Mouse (Mus musculus) testis, adult 2 months (tissue): Measurements from ENCODE around the gene Siglecg. TPM values are rescaled to one million over a fixed set of nuclear protein-coding genes. Genes with fewer than 3 reads are reported as not detected.
A peak's percentile ranks its signal among the peaks of the same experiment; 100 is the strongest.

Experiments
- H3K27ac ChIP-seq: fragments of 200-500 bp; 2 replicates; pipeline ENCODE4 v1.5.1; 2012; ENCODE audit warnings: low read depth, low read length; ENCODE audit not compliant: control insufficient read depth, insufficient read depth
- H3K27me3 ChIP-seq: fragments of 200-500 bp; 2 replicates; pipeline ENCODE4 v1.6.1; 2012; ENCODE audit warnings: mild to moderate bottlenecking, low read length, moderate library complexity; ENCODE audit not compliant: control insufficient read depth, insufficient read depth
- H3K36me3 ChIP-seq: fragments of 200-500 bp; 2 replicates; pipeline ENCODE4 v1.6.1; 2012; ENCODE audit warnings: mild to moderate bottlenecking, low read length; ENCODE audit not compliant: control insufficient read depth, insufficient read depth
- H3K4me1 ChIP-seq: fragments of 200-500 bp; 2 replicates; pipeline ENCODE4 v1.6.1; 2012; ENCODE audit warnings: low read length; ENCODE audit not compliant: control insufficient read depth, insufficient read depth
- H3K4me3 ChIP-seq: fragments of 200-500 bp; 2 replicates; pipeline ENCODE4 v1.5.1; 2012; ENCODE audit warnings: low read depth, mild to moderate bottlenecking, low read length, moderate library complexity, mixed read lengths; ENCODE audit not compliant: control insufficient read depth
- CTCF ChIP-seq: fragments of 200-500 bp; IDR thresholded peaks from 2 replicates; pipeline ENCODE4 v1.5.1; 2012; ENCODE audit warnings: low read depth, mild to moderate bottlenecking, inconsistent platforms, low read length, moderate library complexity; ENCODE audit not compliant: control insufficient read depth, insufficient read depth, insufficient replicate concordance
- POLR2A ChIP-seq: fragments of 200-500 bp; IDR thresholded peaks from 2 replicates; pipeline ENCODE4 v1.6.1; 2012; ENCODE audit warnings: low read depth, mild to moderate bottlenecking, inconsistent platforms, low read length, moderate library complexity; ENCODE audit not compliant: control insufficient read depth
- polyA plus RNA-seq: library from polyadenylated mRNA; depleted of rRNA; stranded (reverse); fragments of >200 nt; gene quantifications from 2 replicates; pipeline ENCODE4 v1.2.3, GENCODE M21; 2012

Gene Siglecg
- polyA plus RNA-seq, 1 experiment, result 0.06 TPM

- Histone ChIP-seq H3K4me3 (peak overlapping the region; percentile 89), H3K4me1 (peaks cover 22% of the 10 kb centered on the region), H3K27me3 (no peaks in the 10 kb centered on the region), H3K27ac (peak overlapping the region; percentile 90), H3K36me3 (no peaks in the 10 kb centered on the region)
- TF ChIP-seq CTCF, result no peak
- TF ChIP-seq POLR2A, result peak; percentile 50; the same call in 1 of the 2 replicates
Measured at GRCm38 (mm10) chr7:43443126-43443916, 35.3 kb downstream of the Siglecg start.

GRCm38 (mm10) chr7:43443917-43444293 lies 35.9 kb downstream of the Siglecg start, which contains the start of the genes Etfb and Gm45233:
Gene Etfb (plus strand): TSS chr7:43444083.
Gene Gm45233 (plus strand): TSS chr7:43444128.
- TF ChIP-seq CTCF, result no peak
- peak; percentile 81 for TF ChIP-seq POLR2A
- H3K4me3 ChIP-seq, result peak within 1 kb of the TSS; percentile 89
- H3K27me3 ChIP-seq, result no peaks in the 10 kb centered on the region

GRCm38 (mm10) chr7:43447801-43448200 lies 39.8 kb downstream of the Siglecg start:
- Histone ChIP-seq H3K27ac (no peak overlapping the region), H3K4me1 (peaks cover 15% of the 10 kb centered on the region), H3K4me3 (no peak overlapping the region), H3K27me3 (no peaks in the 10 kb centered on the region), H3K36me3 (no peaks in the 10 kb centered on the region)
- TF ChIP-seq CTCF, result no peak
- no peak for TF ChIP-seq POLR2A

More at GRCm38 (mm10) chr7:43443917-43444293, 35.9 kb downstream of the Siglecg start, which contains the start of the genes Etfb and Gm45233:
- Histone ChIP-seq H3K36me3 (no peaks in the 10 kb centered on the region), H3K4me1 (peaks cover 22% of the 10 kb centered on the region), H3K27ac (peak within 1 kb of the TSS; percentile 90)

- no peak overlapping the region for H3K4me3 ChIP-seq
- TF ChIP-seq CTCF (no peak), POLR2A (no peak)
- H3K27ac ChIP-seq, result no peak overlapping the region
- no peaks in the 10 kb centered on the region for H3K36me3 ChIP-seq
- H3K27me3 ChIP-seq, result no peaks in the 10 kb centered on the region
- H3K4me1 ChIP-seq, result peaks cover 11% of the 10 kb centered on the region
Measured at GRCm38 (mm10) chr7:43448246-43448645, 40.2 kb downstream of the Siglecg start.

GRCm38 (mm10) chr7:43449811-43450210 lies 41.8 kb downstream of the Siglecg start:
- H3K4me1 ChIP-seq, result peaks cover 2% of the 10 kb centered on the region; the same call in 1 of the 2 replicates
- TF ChIP-seq CTCF (no peak), POLR2A (no peak)

GRCm38 (mm10) chr7:43451726-43452125 lies 43.7 kb downstream of the Siglecg start:
- Histone ChIP-seq H3K27ac (no peak overlapping the region), H3K36me3 (no peaks in the 10 kb centered on the region), H3K4me1 (no peaks in the 10 kb centered on the region), H3K27me3 (no peaks in the 10 kb centered on the region), H3K4me3 (no peak overlapping the region)
- no peak for TF ChIP-seq POLR2A
- TF ChIP-seq CTCF, result no peak

More at GRCm38 (mm10) chr7:43449811-43450210, 41.8 kb downstream of the Siglecg start:
- H3K4me3 ChIP-seq, result no peak overlapping the region
- H3K27me3 ChIP-seq, result no peaks in the 10 kb centered on the region
- H3K27ac ChIP-seq, result no peak overlapping the region
- H3K36me3 ChIP-seq, result no peaks in the 10 kb centered on the region

GRCm38 (mm10) chr7:43452609-43453008 lies 44.6 kb downstream of the Siglecg start:
- H3K27ac ChIP-seq, result no peak overlapping the region
- TF ChIP-seq CTCF (no peak), POLR2A (no peak)
- no peaks in the 10 kb centered on the region for H3K27me3 ChIP-seq
- H3K4me3 ChIP-seq, result no peak overlapping the region
- no peaks in the 10 kb centered on the region for H3K4me1 ChIP-seq
- no peaks in the 10 kb centered on the region for H3K36me3 ChIP-seq
